Mouse (Mus musculus) gastrocnemius, adult 8-10 months (tissue): ENCODE measurements at regions not wholly inside any gene's neighbourhood (a gene's known extent, or its start where the extent isn't known, plus 50 kb on each side); places are given as distances from the start of the nearest gene placed in this dataset.
A peak's percentile ranks its signal among the peaks of the same experiment; 100 is the strongest.

ENCODE experiments used
- DNase-seq, 2 experiments: peaks; one replicate each; pipeline ENCODE4 v3.0.0; 2022; ENCODE audit warnings: low spot score in 2 of 2

DNA sequence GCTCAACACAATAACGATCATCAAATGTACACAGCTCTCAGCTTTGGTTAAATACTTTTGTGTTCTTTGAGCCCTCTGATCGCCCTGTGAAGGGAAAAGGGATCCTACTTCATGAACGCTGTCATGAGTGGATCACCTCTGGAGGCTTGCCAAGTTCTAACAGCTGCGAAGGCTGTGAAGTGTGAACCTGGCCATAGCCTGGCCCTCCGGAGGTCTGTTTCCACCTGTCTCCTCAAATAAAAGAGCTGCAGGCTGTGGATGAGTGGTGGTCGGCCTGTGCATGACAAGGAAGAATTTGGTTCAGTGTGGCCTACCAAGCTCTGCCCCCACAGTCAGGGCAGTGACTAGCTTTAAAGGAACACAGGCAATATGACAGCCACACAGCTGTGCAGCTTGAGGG is 122.0 kb downstream of the Gm12728 start:
- DNase-seq: no peak

DNA sequence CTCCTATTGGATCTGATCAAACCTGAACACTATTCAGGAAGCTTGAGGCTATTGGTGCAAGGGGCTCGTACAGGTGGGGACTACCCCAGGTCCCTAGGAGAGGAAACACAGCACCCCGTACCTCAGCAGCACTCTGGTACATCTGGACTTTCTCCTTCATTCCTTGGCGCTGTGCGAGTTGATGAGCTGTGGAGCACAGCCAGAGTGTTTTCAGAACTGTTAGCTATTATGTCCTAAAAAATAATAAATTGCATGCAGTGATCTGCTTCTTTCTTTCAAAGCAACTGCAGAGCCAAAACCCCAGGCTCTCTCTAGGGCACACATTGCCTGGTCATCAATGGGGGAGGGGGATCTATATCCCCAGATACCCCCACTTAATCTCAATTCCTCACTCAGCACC is 122.6 kb downstream of the Gm12728 start:
- DNase-seq: peak in 1 of 2 experiments; percentile 21

DNA sequence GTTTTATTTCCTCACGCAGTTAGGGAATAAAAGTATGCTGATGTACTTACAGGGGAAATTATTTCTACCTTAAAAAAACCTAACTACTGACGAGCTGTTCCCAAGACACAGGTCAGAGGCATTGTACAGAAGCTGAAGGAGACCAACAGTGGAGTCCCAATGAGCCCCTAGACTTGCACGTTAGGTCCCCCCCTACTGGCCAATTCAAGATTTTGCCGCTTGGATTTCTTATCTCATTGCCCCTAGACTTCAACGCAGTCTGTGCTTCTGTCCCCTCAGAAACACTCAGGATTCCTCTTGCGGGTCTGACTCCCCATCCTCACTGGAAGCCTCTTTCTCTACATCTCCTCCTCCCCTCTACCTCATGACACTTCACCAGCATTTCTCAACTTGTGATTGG is 125.3 kb downstream of the Gm12728 start:
- no peak for DNase-seq

DNA sequence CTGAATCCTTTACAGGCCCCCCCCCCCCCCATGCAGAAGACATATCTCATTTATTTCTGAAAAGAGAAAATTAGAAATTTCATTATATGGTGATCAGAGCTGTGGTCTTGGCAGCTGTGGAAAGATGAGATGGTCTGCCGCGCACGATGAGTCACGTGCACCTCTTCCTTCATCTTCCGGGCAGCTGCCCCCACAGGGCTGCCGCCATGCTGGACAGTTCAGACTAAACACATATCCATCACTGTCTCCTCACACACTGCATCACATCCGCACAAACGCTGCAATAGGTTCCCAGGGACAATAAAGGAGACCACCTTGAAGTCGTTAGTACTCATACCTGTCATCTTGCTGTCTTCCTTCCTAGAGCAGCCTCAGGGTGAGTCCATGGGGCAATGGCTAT is 126.6 kb downstream of the Gm12728 start:
- DNase-seq: no peak

DNA sequence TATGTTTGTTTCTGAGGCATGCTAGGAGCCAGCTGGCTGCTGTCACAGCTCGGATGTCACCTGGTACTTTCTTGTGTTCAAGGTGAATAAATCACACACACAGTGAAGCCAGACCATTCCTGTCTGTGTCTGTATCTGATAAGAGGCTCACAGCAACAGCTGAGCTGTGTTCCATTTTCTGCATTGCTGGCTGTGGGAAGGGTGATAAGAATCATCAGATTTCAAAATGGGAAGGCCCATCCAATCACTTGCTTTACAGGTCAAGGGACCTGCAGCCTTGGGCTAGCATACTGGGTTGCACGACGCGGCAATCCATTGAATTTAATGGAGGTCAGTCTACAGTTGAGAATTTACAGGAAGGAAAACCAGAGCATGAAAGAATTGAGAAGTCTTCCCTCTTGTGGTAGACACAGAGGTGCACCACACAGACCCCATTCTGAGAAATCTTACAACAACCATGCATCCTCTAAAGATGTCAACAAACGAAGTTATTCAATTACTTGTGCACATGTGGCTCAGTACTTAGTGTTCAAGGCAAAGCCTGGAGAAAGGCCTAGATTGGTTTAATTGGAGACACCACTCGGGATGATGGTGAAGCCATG is 135.2 kb downstream of the Gm12728 start:
- DNase-seq: no peak

DNA sequence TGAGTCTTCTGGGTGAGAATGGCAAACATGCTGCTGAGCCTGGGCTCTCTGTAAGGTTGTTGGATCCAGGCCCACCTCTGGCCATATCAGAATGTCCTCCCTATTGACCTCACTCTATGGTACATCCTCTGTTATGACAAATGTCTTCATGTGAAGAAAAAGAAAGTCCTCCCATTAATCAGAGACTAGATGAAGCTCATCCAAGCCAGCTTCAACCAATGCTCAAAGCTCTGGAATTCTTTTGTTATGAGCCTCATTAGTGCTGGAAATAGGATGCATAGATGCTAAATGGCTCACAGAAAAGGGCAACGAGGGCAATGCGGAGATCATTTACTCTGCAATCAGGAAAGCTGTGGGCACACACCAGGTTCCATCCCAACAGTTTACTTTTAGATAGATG is 135.8 kb downstream of the Gm12728 start:
- DNase-seq: no peak

DNA sequence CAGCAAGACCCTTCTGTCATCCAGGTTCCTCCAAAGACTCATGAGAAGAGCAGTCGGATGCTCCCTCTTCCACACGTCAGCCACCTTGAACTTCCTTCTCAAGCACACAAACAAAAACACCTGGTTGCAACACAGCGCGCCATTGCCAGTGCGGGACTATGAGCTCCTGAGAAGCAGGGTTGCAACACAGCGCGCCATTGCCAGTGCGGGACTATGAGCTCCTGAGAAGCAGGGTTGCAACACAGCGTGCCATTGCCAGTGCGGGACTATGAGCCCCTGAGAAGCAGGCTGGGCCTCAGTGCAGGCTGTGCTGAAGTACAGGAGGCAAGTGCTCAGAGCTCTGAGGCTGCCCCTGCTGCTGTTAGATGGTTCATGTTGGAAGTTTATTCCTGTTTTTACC is 140.0 kb downstream of the Gm12728 start:
- DNase-seq: no peak

DNA sequence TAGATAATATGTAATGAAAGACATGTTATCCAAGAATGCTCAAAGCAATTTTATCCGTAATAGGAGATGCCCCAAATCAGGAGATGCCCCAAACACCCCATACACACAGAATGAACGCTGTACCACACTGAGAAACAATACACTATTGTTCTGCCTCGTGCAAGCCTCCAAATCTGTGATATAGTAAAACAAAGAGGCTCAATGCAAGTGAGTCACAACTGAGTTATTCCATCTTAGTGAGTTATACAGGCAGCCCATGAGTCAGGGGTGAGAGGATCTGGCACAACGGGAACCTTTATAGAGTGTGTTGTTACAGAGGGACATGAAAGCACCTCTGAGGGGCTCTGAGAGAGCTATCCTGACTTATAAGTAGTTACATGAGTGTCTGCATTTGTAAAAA is 145.3 kb downstream of the Gm12728 start:
- no peak for DNase-seq

DNA sequence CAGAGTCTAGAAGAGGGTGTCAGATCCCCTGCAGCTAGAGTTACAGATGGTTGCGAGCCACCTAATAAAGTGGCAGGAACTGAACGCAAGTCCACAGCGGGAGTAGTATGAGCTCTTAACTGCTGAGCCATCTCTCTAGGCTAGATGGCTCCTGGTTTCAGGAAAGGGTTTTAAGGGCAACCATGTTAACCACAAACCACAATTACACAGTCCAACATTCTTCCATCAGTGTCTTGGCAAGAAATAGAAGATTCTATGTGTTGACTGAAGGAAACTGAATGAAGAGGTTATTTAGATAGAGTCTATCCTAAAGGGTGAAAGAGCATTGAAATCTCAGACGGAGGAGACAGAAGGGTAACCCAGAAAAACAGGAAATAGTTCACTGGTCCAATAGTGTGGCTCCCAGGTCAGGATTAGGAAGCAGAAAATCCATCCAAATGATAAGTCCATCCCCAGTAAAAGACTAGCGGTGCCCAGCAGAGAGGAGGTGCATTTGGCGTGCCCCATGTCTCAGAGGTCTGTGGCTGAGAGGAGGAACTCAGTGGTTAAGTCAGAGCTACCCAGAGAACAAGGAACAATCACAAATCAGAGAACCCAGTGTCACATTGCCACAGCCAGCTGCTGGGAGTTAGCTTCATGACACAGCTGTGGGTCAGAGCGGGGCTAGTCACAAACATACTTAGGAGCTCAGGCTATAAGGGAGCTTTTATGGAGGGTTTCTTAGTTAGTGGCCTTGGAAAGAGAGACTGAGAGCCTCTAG is 147.3 kb downstream of the Gm12728 start:
- DNase-seq: no peak

DNA sequence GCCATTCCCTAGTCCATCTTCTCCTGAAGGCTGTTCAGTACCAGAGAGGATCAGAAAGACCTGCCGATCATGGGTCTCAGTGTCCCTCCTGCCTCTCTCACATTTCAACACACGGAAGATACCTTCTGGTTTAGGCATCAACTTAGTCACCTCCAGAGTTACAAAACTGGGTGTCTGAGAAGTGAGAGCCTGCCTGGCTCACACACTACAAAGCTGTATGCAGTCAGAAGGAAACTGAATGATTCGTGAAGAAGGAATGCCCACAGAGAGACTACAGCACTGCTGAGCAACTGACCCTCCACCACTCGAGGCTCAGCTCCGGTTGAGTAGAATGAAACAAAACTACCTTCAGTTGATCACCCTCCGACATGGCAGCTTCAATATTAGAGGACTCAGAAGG is 147.9 kb downstream of the Gm12728 start:
- DNase-seq: no peak

DNA sequence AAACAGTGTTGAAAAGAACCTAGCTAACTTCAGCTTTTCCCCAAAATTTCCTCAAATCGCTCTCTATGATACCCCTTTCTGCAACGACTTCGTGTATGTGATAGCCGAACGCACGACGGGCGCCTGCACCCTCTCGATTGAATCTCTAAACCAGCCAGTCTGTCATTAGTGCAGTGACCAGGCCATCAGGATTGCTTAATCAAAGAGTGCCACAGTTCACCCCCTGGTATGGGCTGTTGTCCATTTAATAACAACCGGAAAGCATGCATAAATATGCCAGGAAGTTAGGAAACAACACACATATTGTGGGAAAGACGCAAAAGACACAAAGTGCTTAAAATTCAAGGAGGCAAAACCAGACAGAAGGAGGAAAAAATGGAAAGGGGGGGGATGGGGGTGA is 149.2 kb downstream of the Gm12728 start:
- DNase-seq: no peak

DNA sequence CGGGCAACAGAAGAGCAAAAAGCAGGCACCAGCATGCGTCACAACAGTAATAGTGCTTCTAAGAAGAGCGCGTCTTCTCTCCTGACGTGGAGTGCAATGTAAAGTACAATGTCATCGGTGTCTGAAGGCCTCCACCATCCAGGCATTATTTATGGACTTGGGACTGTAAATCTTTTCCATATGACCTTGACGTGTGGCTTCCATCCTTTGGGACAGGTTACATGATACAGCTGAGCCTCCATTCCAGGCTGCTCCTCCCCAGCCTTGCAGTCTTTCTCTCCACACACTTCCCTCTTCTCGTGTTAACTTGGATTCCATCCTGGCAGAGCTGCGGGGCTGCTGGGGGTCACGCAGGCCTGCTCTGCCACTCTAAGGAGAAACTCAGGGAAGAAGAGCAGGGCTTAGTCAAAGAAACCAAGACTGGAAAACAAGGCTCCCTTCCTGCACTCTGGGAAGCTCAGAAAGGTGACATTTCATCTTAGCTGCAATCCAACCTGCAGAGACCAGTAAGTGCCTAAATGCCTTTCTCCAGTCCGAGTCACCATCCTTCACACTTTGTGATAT is 150.0 kb downstream of the Gm12728 start:
- DNase-seq: no peak

DNA sequence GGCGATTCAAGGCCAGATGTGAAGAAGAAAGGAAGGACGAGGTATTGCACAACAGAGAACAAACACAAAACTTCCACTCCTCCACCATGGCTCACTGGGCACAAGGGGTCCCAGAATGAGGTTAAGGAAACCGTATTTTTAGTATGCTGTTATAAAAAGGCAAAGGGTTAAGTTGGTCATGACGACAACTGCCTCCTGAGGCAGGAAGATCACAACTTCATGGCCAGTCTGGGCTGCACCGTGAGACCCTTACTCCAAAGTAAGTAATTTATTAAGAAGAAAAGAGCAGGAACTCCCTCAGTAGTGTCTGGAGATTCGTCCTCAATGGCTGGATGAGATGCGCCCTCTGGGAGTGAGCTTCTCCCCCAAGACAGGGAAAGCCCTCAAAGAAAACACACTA is 151.2 kb downstream of the Gm12728 start:
- no peak for DNase-seq

DNA sequence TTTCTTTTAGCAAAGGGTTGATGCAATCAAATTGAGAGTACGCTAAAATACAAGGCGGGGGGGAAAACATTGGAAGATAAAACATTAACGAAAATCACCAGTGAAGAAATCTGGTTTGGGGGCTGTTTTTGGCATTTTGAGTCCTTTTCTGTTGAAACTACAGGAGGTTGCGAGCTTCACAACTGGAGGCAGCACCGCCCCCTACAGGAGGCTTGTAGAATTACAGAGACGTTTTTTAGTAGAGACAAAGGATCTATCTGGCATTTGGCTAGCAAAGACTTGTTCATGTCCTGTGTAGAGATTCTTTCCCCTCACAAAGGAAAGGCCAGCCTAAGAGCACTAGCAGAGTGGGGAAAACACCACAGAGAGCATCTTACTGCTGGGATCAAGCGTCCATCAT is 152.1 kb downstream of the Gm12728 start:
- DNase-seq: no peak

DNA sequence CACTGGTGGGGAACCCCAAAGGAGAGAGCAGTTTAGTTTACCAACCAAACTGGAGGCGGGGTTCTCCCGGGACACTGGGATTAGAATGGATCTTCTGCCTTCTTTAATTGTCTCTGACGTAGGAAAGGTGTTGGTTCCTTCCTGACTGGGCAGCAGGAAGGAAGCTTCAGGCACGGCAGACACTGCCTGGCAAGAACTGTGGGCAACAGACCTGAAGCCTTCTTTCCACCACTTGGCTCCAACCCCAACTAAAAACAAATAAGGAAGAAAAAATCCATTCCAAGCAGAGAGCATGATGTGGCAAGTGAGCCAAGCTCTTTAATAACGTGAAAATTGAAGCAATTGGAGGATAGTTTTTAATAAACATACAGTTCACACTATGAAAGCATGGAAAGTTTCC is 155.3 kb downstream of the Gm12728 start:
- DNase-seq: no peak

DNA sequence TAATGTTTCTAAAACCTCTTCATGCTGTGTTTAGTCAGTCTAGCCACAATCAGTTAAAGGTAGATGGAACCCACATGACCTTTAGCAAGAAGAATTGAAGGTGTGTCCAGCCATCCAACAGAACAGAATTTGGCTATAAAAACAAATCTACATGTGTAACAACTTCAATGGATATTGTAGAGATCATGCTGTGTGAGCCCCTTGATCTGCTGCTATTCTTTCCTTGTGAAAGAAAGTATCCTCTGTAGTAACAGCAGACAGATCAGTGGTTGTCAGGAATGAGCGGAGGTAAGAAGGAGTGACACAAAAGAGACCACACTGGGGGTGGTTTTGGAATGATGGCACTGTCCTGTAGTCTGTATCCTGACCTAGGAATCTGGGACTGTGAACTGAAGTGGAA is 156.3 kb downstream of the Gm12728 start:
- DNase-seq: no peak

DNA sequence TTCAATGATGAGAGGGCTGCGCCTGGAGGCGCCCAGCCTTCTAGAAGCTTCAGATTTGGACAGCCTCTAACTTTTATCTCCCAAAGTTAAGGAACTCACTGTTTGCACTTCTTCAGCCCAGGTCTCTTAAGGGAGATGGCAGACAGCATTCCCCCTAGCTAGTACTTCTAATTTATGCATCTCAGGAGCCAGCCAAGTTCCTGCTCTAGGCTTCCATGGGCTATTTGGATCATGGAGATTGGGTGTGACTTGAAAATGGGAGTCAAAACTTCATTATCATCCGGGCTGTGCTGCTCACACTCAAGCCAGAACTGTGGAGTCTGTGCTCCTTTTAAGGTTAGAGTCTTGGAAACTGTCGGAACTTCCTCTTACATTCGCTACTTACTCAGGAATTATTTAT is 158.7 kb downstream of the Gm12728 start:
- no peak for DNase-seq

DNA sequence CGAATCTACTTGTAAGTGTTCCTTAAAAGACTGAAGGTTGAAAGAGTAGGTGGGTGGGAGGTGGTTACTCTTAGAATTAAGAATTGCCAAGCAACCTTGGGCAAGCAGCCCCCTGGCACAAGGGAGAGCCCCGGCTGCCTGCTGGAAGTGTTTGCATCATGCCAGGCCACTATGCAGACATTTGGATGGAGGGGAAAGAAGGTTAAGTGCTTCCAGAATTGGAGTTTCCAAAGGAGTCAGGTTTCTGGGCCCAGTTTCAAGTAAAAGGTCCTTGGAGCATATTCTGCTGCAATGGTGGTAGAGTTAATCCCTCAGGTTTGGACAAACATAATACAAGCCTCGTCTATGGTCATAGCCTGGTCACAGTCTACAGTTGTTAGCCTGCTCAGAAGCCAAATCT is 162.7 kb downstream of the Gm12728 start:
- DNase-seq: no peak

DNA sequence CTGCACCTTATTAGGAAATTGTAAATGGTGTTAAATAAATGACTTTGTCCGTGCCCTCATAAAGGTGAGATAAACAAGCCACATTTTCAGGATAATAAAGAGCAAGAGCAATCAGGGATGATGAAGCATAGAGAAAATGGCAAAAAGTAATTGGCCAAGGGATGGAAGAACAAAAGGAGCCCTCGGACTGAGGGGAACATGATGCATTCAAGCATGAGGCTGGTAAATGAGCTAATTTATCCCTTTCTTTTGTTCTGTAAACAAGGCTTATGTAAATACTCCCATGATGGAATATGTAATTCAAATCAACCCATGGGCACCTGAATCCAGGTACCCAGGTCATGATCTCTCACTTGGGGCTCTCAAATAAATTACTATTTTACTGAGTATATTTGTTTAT is 166.8 kb downstream of the Gm12728 start:
- DNase-seq: no peak

DNA sequence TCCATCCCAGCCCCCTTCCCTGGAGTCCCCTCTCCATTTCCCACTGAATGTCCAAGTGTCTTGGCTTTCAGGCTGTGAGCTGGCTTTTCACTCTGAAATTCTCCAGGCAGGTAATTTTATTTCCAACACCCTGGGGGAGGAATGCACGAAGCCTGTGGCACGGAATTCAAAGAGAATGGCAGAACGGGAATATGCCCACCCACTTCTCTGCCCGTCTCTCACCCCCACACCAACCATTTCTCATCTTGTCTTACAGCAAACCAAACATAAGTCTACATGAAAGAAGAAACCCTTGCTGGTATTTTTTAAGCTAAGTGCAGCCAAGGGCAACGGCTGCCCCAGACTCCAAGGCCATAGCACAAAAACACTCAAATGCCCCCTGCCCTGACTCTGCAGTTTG is 168.7 kb downstream of the Gm12728 start:
- no peak for DNase-seq

DNA sequence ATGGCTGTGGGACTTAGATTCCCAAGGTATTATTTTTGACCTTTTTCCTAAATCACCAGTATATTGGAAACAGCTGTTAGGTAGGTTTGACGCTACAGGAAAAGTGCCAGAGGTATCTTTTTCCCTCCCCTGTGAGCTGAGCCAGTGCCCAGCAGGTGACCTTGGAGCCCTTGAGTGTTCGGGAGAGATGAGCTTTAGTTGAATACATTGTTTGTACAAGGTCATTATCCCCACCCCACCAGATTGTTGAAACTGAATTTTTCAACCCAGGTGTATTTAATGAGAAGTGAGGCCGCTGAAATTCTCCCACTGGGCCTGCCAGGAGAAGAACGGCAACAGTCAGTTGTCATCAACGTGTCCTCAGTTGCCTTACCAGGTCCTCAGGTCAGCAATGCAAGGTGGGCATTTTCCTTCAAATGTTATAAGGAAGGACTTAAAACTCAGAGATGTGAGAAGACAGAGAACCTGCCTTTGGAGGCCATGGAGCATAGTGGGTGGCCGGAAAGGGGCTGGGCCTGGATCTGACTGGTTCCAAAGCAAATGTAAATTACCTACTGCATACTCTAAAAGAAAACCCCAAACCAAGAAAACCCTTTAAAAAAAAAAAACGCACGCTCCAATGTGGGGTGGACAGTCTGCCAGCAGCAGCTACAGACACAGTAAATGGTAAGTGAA is 172.2 kb downstream of the Gm12728 start:
- no peak for DNase-seq

DNA sequence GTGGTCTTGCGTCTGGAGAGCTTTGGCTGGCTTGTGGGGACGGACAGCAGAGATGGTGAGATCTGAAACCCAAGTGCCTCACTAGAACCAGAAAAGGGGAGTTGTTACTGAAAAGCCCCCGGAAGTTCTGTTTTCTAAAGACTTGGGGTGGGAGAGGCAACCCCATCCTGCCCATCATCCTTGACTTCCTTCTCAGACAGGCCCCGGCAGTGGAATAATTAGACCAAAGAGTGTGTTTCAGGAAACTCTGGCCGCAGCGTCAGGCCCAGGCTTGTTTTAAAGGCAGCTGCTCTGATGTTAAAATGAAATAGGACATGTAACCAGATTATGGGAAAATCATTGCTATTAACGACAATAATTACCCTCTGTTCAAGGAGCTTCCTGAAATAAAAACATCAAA is 172.9 kb downstream of the Gm12728 start:
- no peak for DNase-seq

DNA sequence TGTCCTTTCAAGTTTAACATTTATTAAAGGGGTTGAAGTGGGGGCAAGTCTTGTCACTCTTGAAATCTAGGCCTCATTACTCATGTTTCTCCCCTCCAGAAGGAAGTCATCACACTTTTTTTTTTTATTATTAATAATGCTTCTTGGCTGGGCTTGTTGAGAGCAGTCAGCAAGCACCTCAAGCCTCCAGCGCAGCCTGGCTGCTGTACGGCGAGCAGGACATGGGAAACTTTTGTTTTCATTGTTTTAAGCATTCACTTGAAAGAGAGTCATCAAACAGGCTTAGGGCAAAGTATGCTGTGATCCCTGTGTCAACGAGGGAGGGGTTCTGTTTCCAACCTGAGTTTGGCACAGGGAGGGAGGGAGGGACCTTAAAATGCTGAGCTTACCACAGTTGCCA is 178.7 kb downstream of the Gm12728 start:
- DNase-seq: no peak
